Mouse (Mus musculus) left cerebral cortex, postnatal 10 days (tissue): ENCODE measurements at regions not wholly inside any gene's neighbourhood (a gene's known extent, or its start where the extent isn't known, plus 50 kb on each side); places are given as distances from the start of the nearest gene placed in this dataset.
A peak's percentile ranks its signal among the peaks of the same experiment; 100 is the strongest.

Experiments used
- DNase-seq, 2 experiments: peaks; one replicate each; pipeline ENCODE4 v3.0.0; 2021 to 2022; ENCODE audit warnings: low spot score in 2 of 2, mixed read lengths in 1 of 2; ENCODE audit errors: extremely low spot score in 1 of 2
- intact Hi-C: fragments of 180-260 bp; cut with DNase I; formaldehyde crosslinking; loops from one replicate; pipeline ENCODE4 v1.15.1; 2025

- intact Hi-C loops: no loop called here
- peak in 1 of 2 experiments; percentile 2 for DNase-seq
These were observed 212.6 kb upstream of the Depdc1a start for GRCm38 (mm10) chr3:159282594-159282993.

GRCm38 (mm10) chr3:159317471-159317870 lies 177.8 kb upstream of the Depdc1a start:
- intact Hi-C loops: no loop called here
- DNase-seq: peak in 1 of 2 experiments; percentile 2

DNA sequence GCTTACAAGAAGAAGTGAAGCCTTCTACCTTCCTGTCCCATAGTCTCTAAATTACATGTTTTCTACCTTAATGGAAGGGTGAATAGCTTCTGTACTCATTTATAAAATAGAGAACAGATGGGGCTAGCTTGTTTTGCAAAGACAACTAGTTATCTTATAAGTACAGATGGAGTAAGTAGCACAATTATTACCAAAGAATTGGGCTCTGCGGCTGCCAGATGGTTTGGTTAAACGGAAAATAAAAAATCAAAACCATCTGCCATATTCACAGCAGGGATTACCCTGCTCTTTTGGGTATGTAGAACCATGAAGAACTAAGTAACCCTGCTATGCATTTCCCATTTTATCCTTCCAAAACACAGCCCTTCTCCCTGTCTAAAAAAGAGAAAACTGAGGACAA lies 147.2 kb upstream of the Depdc1a start:
- intact Hi-C loops: no loop called here
- no peak for DNase-seq

- DNase-seq: no peak
- intact Hi-C loops: no loop called here
These were observed 141.5 kb upstream of the Depdc1a start for GRCm38 (mm10) chr3:159353730-159354129.

- intact Hi-C loops: no loop called here
These were observed 122.1 kb upstream of the Depdc1a start for GRCm38 (mm10) chr3:159373177-159373576.

More at GRCm38 (mm10) chr3:159373177-159373576, 122.1 kb upstream of the Depdc1a start:
- no peak for DNase-seq
